Mouse (Mus musculus): Measurements from ENCODE around the gene Gm7971. TPM values are rescaled to one million over a fixed set of nuclear protein-coding genes. Genes with fewer than 3 reads are reported as not detected.
"Not testable (repeated sequence)": the region's sequence is repeated elsewhere in the genome, so short reads cannot be mapped to it uniquely, and the experiment has no call there.

Gene Gm7971
- polyA plus RNA-seq (2015; fragmentation: Nextera tagmentation; extraction: Ambion mirVana), result not detected in 2 replicates

DNA sequence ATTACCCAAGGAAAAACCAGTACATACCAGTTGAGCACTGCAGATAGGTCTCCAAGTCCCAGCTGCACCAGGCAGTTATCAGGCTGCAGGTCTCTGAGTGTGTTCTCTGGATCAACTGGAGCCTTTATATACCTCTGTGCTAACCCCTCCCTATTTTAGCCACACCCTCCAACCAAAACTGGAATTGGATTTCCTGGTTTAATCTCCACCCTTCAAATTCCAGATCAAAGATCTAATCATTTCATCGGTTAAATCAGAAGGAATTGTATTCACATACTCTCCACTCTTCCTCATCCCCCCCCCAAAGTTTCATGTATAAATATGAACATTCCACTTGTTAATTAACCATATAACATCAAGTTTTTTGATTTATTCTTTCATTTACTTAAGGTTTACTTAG lies at the start of gene Gm7971:
TSS of gene Gm7971 (minus strand) at position 101 of the 400 bp plus-strand sequence.
- not testable (repeated sequence) for H3K4me1 ChIP-seq (replicated peaks; ENCODE audit: control insufficient read depth, insufficient read depth); H3K36me3 ChIP-seq (ENCODE audit: control insufficient read depth, insufficient read depth, low read length); H3K9me3 ChIP-seq (ENCODE audit: control insufficient read depth, low read length); H3K27me3 ChIP-seq (ENCODE audit: control insufficient read depth, insufficient read depth, low read length); DNase-seq (ENCODE audit: low spot score); H3K9ac ChIP-seq (ENCODE audit: low read length); H3K4me2 ChIP-seq (replicated peaks; ENCODE audit: low read depth); H3K27ac ChIP-seq (replicated peaks); ATAC-seq (ENCODE audit: low FRiP score, low TSS enrichment); H3K4me3 ChIP-seq (ENCODE audit: low read depth, low read length)
- no CpG with 5 or more reads among the region's 1 CpGs for WGBS

Other genes with a start within 250 kb of the Gm7971 start
- not detected in 2 replicates for gene D5Ertd577e, start 138.1 kb downstream of the Gm7971 start, polyA plus RNA-seq (2015; fragmentation: Nextera tagmentation; extraction: Ambion mirVana)
- not detected in 2 replicates for gene Gm3286, start 84.1 kb downstream of the Gm7971 start, polyA plus RNA-seq (2015; fragmentation: Nextera tagmentation; extraction: Ambion mirVana)
- not detected in 2 replicates for gene Gm7978, start 141.3 kb upstream of the Gm7971 start, polyA plus RNA-seq (2015; fragmentation: Nextera tagmentation; extraction: Ambion mirVana)
- gene Gm7982, start 147.1 kb upstream of the Gm7971 start, polyA plus RNA-seq (2015; fragmentation: Nextera tagmentation; extraction: Ambion mirVana), result not detected in 2 replicates
- not detected in 2 replicates for gene E330014E10Rik, start 181.1 kb upstream of the Gm7971 start, polyA plus RNA-seq (2015; fragmentation: Nextera tagmentation; extraction: Ambion mirVana)

All from stomach, postnatal 0 days (tissue).